Mouse (Mus musculus) cortical plate, adult 2 months (tissue): ENCODE measurements around the gene Slc39a11. TPM values are rescaled to one million over a fixed set of nuclear protein-coding genes. Genes with fewer than 3 reads are reported as not detected.

Experiments used
- H3K27ac ChIP-seq: fragments of 200-500 bp; 2 replicates; pipeline ENCODE4 v1.5.1; 2012; ENCODE audit warnings: low read length, control low read depth, inconsistent platforms; ENCODE audit not compliant: insufficient read depth
- H3K4me1 ChIP-seq: fragments of 200-500 bp; 2 replicates; pipeline ENCODE4 v1.6.1; 2011; ENCODE audit warnings: low read length; ENCODE audit not compliant: control insufficient read depth, insufficient read depth
- H3K4me3 ChIP-seq: fragments of 200-500 bp; 2 replicates; pipeline ENCODE4 v1.5.1; 2011; ENCODE audit warnings: mild to moderate bottlenecking, low read length, control low read depth; ENCODE audit not compliant: insufficient read depth
- CTCF ChIP-seq: fragments of 200-500 bp; IDR thresholded peaks from 2 replicates; pipeline ENCODE4 v1.5.1; 2011; ENCODE audit warnings: mild to moderate bottlenecking, control low read depth, low read length; ENCODE audit not compliant: insufficient read depth; ENCODE audit errors: extremely low read depth
- POLR2A ChIP-seq: fragments of 200-500 bp; IDR thresholded peaks from 2 replicates; pipeline ENCODE4 v1.6.1; 2011; ENCODE audit warnings: mild to moderate bottlenecking, low read length, control low read depth; ENCODE audit not compliant: insufficient read depth; ENCODE audit errors: extremely low read depth
- polyA plus RNA-seq: library from polyadenylated mRNA; depleted of rRNA; stranded (reverse); fragments of >200 nt; gene quantifications from 2 replicates; pipeline ENCODE4 v1.2.3, GENCODE M21; 2012

Slc39a11 gene
- polyA plus RNA-seq, 1 experiment = 11.4 TPM

GRCm38 (mm10) chr11:113267516-113268230 lies 382.2 kb downstream of the Slc39a11 start:
- TF ChIP-seq CTCF (no peak), POLR2A (no peak)
- H3K4me3 ChIP-seq = no peak overlapping the region
- H3K4me1 ChIP-seq = peaks cover 2% of the 10 kb centered on the region; the same call in 1 of the 2 replicates
- no peak overlapping the region for H3K27ac ChIP-seq

- no peak overlapping the region for H3K27ac ChIP-seq
- TF ChIP-seq CTCF (no peak), POLR2A (no peak)
- no peak overlapping the region for H3K4me3 ChIP-seq
- H3K4me1 ChIP-seq = peaks cover 2% of the 10 kb centered on the region; the same call in 1 of the 2 replicates
These were observed 383.2 kb downstream of the Slc39a11 start for GRCm38 (mm10) chr11:113266706-113267105.

DNA sequence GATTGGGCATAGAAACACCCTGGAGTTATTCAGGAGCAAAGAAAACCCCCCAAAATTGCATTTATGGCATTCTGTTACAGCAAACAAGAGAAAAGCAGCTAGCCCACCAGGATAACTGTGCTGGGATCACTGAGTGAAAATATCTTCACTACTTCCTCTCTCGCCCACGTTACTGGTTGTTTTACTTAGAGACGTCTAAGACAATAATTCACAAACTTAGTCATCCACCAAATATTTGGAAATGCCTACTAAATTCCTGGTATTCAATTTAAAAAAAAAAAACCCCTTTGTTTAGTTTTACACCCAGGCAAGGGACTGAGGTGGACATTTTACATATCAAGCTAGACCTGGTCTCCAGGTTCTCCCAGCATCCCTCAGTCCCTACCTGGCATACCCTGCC lies 384.3 kb downstream of the Slc39a11 start:
- TF ChIP-seq POLR2A = no peak
- Histone ChIP-seq H3K4me1 (peaks cover 2% of the 10 kb centered on the region; the same call in 1 of the 2 replicates), H3K4me3 (no peak overlapping the region), H3K27ac (no peak overlapping the region)

DNA sequence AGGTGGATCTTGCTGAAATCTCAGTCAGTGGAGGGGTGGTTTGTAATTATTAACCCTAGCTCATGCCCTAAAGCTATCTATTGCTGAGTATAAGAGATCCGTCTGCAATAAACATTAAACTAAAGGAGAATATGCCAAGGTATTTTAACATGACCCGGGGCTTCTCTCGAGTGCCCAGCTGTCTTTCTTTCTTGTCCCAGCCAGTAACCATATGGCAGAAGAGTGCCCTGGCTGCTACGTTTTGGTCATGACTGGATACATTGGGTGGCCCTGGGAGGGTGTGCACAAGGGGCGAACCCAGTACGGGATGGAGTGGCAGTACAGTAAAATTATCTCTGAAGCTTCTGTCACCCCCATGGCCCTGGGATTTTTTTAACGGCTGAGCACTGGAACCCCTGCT lies 385.9 kb downstream of the Slc39a11 start:
- Histone ChIP-seq H3K4me1 (peaks cover 2% of the 10 kb centered on the region; the same call in 1 of the 2 replicates), H3K4me3 (no peak overlapping the region), H3K27ac (no peak overlapping the region)
- TF ChIP-seq CTCF (no peak), POLR2A (no peak)

DNA sequence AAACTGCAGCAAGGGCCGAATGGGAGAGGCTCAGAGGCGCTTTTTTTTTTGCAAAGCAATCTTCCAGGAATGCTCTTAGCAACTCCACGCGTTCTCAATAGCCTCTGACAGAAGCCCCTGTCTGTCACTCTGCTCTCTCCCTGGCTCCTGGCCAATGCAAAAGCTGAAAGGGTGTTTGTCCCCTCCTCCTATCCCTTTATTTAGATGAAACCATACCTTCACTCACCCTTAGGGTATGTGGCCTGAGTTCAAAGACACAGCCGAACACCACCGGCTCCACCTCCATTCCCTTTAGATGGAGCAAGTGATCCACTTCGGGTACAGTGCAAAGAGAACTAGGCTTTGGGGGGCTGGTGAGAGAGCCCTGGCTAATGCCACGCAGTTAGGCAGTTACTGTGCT lies 387.8 kb downstream of the Slc39a11 start:
- H3K4me3 ChIP-seq = no peak overlapping the region
- TF ChIP-seq POLR2A = no peak
- TF ChIP-seq CTCF = no peak
- H3K27ac ChIP-seq = no peak overlapping the region
- H3K4me1 ChIP-seq = no peaks in the 10 kb centered on the region

DNA sequence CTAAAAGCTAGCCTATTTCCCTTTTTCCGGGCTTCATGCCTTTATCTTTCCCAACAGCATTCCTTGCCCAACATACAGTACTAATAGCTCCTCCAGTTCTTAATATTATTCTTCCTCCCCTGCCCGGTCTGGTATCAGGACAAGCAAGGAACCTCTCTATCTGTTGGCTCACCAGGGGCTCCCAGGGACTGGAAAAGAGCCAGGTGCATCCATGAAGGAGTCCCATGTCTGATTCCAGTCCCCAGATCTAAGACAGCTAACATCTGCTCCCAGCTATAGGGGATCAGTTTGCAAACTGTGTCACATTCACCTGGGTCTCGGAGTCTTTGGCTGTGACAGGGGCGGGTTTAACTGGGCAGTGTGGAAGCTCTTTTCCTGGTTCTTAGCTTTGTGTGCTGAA lies 388.5 kb downstream of the Slc39a11 start:
- Histone ChIP-seq H3K27ac (no peak overlapping the region), H3K4me1 (no peaks in the 10 kb centered on the region), H3K4me3 (no peak overlapping the region)
- TF ChIP-seq CTCF (no peak), POLR2A (no peak)

DNA sequence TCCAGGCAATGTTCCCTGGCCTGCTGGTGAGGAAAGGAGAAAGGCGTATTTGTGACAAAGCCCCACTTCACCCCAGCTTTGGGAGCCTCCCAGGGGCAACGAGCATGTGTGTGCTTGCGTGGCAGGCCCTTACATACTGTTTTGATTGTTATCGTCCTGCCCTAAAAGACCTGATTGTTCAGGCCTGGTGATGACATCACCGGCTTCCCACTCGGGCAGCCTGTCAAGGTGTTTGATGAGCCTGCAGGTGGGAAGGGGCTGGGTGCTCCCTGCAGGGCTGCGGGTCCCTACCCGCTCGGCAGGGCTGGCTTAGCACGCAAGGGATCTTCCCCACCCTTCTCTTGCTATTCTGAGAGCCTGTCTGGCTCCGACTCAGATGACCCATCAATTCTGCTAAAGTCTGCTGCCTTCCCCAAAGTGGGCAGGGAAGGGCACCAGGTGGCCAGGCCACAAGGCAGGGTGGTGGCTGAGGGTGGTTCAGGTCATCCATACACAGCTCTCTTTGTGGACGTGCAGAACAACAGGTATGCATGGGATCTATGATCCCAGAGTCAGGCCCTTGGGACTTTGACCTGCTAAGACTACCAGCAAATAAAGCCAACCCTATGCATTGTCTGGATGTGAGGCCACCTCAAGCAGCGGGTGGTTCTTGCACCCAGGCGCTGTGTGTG lies 390.0 kb downstream of the Slc39a11 start:
- TF ChIP-seq CTCF (no peak), POLR2A (no peak)
- no peak overlapping the region for H3K27ac ChIP-seq
- no peaks in the 10 kb centered on the region for H3K4me1 ChIP-seq
- no peak overlapping the region for H3K4me3 ChIP-seq

DNA sequence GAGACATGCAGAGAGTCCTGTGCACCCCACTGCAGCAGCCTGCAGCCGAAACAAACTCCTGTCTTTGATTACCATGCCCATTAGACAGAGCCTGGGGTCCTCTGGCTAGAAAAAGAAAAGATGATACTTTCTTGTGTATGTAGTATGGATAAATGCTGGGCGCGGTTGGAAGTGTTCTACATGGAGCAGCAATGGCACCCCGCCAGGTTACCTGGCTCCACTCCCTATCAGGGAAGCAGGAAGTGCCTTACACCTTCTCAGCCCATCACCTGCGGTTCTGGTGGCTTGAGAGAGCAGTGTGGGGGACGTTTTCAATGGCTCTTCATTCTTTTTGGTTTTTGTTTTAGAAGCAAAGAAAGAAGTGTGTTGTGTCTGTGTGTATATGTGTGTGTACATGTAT lies 391.9 kb downstream of the Slc39a11 start:
- no peak for TF ChIP-seq CTCF
- no peak for TF ChIP-seq POLR2A
- Histone ChIP-seq H3K4me3 (no peak overlapping the region), H3K4me1 (no peaks in the 10 kb centered on the region), H3K27ac (no peak overlapping the region)

DNA sequence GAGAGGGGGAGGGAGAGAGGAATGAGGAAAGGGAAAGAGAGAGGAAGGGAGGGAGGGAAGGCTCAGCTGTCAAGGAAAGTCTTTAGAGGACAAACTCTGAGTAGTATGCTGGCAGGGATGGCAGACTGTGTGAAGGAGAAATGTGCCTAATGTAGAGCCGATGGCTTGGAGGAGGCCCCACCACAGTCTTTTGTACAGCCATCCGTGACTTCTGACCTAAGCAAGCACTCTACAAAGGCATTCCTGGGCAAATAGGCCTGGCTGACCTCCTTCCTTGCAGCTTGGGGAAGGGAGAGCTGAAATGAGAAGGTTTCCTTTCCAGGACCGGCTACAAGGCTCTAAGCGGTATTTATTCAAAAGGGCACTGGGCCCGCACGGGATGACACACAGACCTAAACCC lies 395.2 kb downstream of the Slc39a11 start:
- no peak overlapping the region for H3K4me3 ChIP-seq
- H3K27ac ChIP-seq = no peak overlapping the region
- TF ChIP-seq CTCF (no peak), POLR2A (no peak)
- H3K4me1 ChIP-seq = no peaks in the 10 kb centered on the region

DNA sequence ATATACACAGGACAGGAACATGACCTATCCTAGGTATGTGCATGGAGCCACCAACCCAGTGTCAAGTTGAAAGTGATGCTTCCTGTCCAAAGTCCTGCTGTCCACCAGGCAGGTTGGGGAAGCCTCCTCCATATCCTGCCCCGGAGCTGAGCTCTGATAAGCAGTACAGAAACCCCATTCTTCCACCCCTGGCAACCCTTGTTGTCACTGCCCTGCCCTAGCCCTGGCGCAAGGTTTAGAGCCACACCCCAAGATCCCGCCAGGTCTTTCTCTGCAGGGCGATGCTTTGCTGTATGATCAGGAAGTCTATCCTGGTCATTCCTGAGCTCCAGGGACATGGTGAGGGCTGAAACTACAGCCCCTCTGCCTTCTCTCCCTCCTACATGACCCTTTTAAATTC lies 396.7 kb downstream of the Slc39a11 start:
- H3K4me1 ChIP-seq = no peaks in the 10 kb centered on the region
- TF ChIP-seq POLR2A (no peak), CTCF (no peak)
- H3K4me3 ChIP-seq = no peak overlapping the region
- no peak overlapping the region for H3K27ac ChIP-seq
